Mouse (Mus musculus): Measurements from ENCODE around the gene Hist1h1a.
"Not testable (repeated sequence)": the region's sequence is repeated elsewhere in the genome, so short reads cannot be mapped to it uniquely, and the experiment has no call there.

Gene Hist1h1a

GRCm38 (mm10) chr13:23759916-23760239, 3.6 kb upstream of the Hist1h1a start:
- DNase-seq (ENCODE audit: low read depth, low spot score): no peak

- DNase-seq (ENCODE audit: low read depth, low spot score): no peak
These were observed 3.1 kb upstream of the Hist1h1a start for GRCm38 (mm10) chr13:23760240-23760971.

GRCm38 (mm10) chr13:23760972-23761864, 2.2 kb upstream of the Hist1h1a start, which contains the start of gene Hist1h4a:
TSS of gene Hist1h4a (minus strand) at chr13:23761230.
- DNase-seq (ENCODE audit: low read depth, low spot score): peak; percentile 97

GRCm38 (mm10) chr13:23761871-23762821, 1.3 kb upstream of the Hist1h1a start, which contains the start of gene Hist1h3a:
TSS of gene Hist1h3a (minus strand) at chr13:23762386.
- not testable (repeated sequence) for DNase-seq (ENCODE audit: low read depth, low spot score)

GRCm38 (mm10) chr13:23763242-23763585, 252 bp upstream of the Hist1h1a start:
- DNase-seq (ENCODE audit: low read depth, low spot score): no peak

GRCm38 (mm10) chr13:23764324-23765171, 1.1 kb downstream of the Hist1h1a start:
- no peak for DNase-seq (ENCODE audit: low read depth, low spot score)

- no peak for DNase-seq (ENCODE audit: low read depth, low spot score)
These were observed 1.7 kb downstream of the Hist1h1a start for GRCm38 (mm10) chr13:23765172-23765513.

GRCm38 (mm10) chr13:23766772-23767171, 3.3 kb downstream of the Hist1h1a start:
- DNase-seq (ENCODE audit: low read depth, low spot score): no peak

- no peak for DNase-seq (ENCODE audit: low read depth, low spot score)
These were observed 5.5 kb downstream of the Hist1h1a start for GRCm38 (mm10) chr13:23768834-23769397.

- DNase-seq (ENCODE audit: low read depth, low spot score): not testable (repeated sequence)
These were observed 6.1 kb downstream of the Hist1h1a start, which contains the start of gene Trim38 for GRCm38 (mm10) chr13:23769613-23770012. TSS of gene Trim38 (plus strand) at chr13:23769913.

GRCm38 (mm10) chr13:23772561-23773313, 9.3 kb downstream of the Hist1h1a start:
- DNase-seq (ENCODE audit: low read depth, low spot score): no peak

GRCm38 (mm10) chr13:23778339-23778738, 14.9 kb downstream of the Hist1h1a start:
- no peak for DNase-seq (ENCODE audit: low read depth, low spot score)

GRCm38 (mm10) chr13:23779025-23779424, 15.6 kb downstream of the Hist1h1a start:
- no peak for DNase-seq (ENCODE audit: low read depth, low spot score)

GRCm38 (mm10) chr13:23792520-23792919, 29.1 kb downstream of the Hist1h1a start:
- peak; percentile 54 for DNase-seq (ENCODE audit: low read depth, low spot score)

- no peak for DNase-seq (ENCODE audit: low read depth, low spot score)
These were observed 35.9 kb downstream of the Hist1h1a start for GRCm38 (mm10) chr13:23799405-23799804.

GRCm38 (mm10) chr13:23804532-23804931, 41.1 kb downstream of the Hist1h1a start:
- DNase-seq (ENCODE audit: low read depth, low spot score): no peak

GRCm38 (mm10) chr13:23806422-23807052, 43.1 kb downstream of the Hist1h1a start, which contains the start of gene Slc17a2:
TSS of gene Slc17a2 (plus strand) at chr13:23806993.
- no peak for DNase-seq (ENCODE audit: low read depth, low spot score)
